Mouse (Mus musculus) cerebellum, adult 2 months (tissue): ENCODE measurements around the gene Ahctf1. TPM values are rescaled to one million over a fixed set of nuclear protein-coding genes. Genes with fewer than 3 reads are reported as not detected.

ENCODE experiments used
- DNase-seq, 2 experiments: peaks; one replicate each; pipeline ENCODE4 v3.0.0; 2021
- H3K27ac ChIP-seq: fragments of 200-500 bp; 2 replicates; pipeline ENCODE4 v1.5.1; 2012; ENCODE audit warnings: low read length, control low read depth, inconsistent platforms; ENCODE audit not compliant: insufficient read depth
- H3K27me3 ChIP-seq: fragments of 200-500 bp; 2 replicates; pipeline ENCODE4 v1.6.1; 2012; ENCODE audit warnings: inconsistent platforms, mild to moderate bottlenecking, low read length, moderate library complexity; ENCODE audit not compliant: control insufficient read depth, insufficient read depth
- H3K4me1 ChIP-seq: fragments of 200-500 bp; 2 replicates; pipeline ENCODE4 v1.6.1; 2011; ENCODE audit warnings: low read length; ENCODE audit not compliant: control insufficient read depth, insufficient read depth
- H3K4me3 ChIP-seq: fragments of 200-500 bp; replicated peaks from 2 replicates; pipeline ENCODE3; 2011; ENCODE audit warnings: mild to moderate bottlenecking, low read depth, low read length, control low read depth; ENCODE audit not compliant: insufficient read depth
- CTCF ChIP-seq: fragments of 200-500 bp; IDR thresholded peaks from 2 replicates; pipeline ENCODE4 v1.5.1; 2011; ENCODE audit warnings: low read depth, mild to moderate bottlenecking, control low read depth, low read length, moderate library complexity, borderline replicate concordance; ENCODE audit not compliant: insufficient read depth
- POLR2A ChIP-seq: fragments of 200-500 bp; IDR thresholded peaks from 2 replicates; pipeline ENCODE4 v1.6.1; 2011; ENCODE audit warnings: low read length, control low read depth, borderline replicate concordance; ENCODE audit not compliant: insufficient read depth
- WGBS: fragments of 180-500 bp; shearing (Covaris S2); methylation state at CpG from one replicate; pipeline ENCODE4 v1.1.7; 2018; 5-methylcytosine and 5-hydroxymethylcytosine counted together
- polyA plus RNA-seq: library from polyadenylated mRNA; depleted of rRNA; stranded (reverse); fragments of >200 nt; gene quantifications from 2 replicates; pipeline ENCODE4 v1.2.3, GENCODE M21; 2012

Gene Ahctf1
- polyA plus RNA-seq, 1 experiment, result 31.9 TPM

GRCm38 (mm10) chr1:179798794-179799193 lies 4.7 kb downstream of the Ahctf1 start:
- TF ChIP-seq POLR2A (no peak), CTCF (no peak)
- Histone ChIP-seq H3K27me3 (no peaks in the 10 kb centered on the region), H3K27ac (no peak overlapping the region), H3K4me1 (no peaks in the 10 kb centered on the region; the same call in 1 of the 2 replicates), H3K4me3 (no peak overlapping the region)
- DNase-seq, result no peak

DNA sequence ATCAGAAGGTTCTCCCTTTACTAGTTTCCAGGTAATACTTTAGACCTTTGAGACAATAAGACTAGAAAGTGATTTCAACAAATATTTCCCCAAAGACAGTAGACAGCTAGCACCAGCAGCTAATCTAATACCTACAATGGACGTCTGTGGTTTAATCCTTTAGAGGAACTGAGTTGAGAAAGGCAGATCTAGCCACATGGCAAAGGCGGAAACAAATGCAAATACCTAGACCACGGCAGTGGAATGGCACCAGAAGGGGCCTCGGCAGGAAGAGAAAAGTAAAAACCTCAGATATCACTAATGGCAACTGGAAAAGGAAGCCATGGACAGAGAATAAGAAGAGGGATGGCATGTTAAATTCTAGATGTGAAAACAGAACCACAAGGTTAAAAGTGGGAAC lies 16.2 kb downstream of the Ahctf1 start:
- no peak overlapping the region for H3K4me3 ChIP-seq
- 87% methylated on average over 4 of the region's 4 CpGs for WGBS
- no peak for DNase-seq
- no peaks in the 10 kb centered on the region for H3K27me3 ChIP-seq
- no peak overlapping the region for H3K27ac ChIP-seq
- no peaks in the 10 kb centered on the region for H3K4me1 ChIP-seq
- TF ChIP-seq CTCF, result no peak
- TF ChIP-seq POLR2A, result no peak

GRCm38 (mm10) chr1:179785502-179785901 lies 18.0 kb downstream of the Ahctf1 start:
- DNase-seq, result no peak
- no peak overlapping the region for H3K27ac ChIP-seq
- WGBS, result 90% methylated on average over 5 of the region's 5 CpGs
- H3K4me1 ChIP-seq, result no peaks in the 10 kb centered on the region
- TF ChIP-seq POLR2A (no peak), CTCF (no peak)
- H3K4me3 ChIP-seq, result no peak overlapping the region
- no peaks in the 10 kb centered on the region for H3K27me3 ChIP-seq

- no peaks in the 10 kb centered on the region for H3K27me3 ChIP-seq
- no peak for TF ChIP-seq POLR2A
- no peak for TF ChIP-seq CTCF
- no peak for DNase-seq
- H3K4me3 ChIP-seq, result no peak overlapping the region
- no peak overlapping the region for H3K27ac ChIP-seq
- 84% methylated on average over 4 of the region's 4 CpGs for WGBS
- no peaks in the 10 kb centered on the region for H3K4me1 ChIP-seq
Measured at GRCm38 (mm10) chr1:179784098-179784497, 19.4 kb downstream of the Ahctf1 start.

DNA sequence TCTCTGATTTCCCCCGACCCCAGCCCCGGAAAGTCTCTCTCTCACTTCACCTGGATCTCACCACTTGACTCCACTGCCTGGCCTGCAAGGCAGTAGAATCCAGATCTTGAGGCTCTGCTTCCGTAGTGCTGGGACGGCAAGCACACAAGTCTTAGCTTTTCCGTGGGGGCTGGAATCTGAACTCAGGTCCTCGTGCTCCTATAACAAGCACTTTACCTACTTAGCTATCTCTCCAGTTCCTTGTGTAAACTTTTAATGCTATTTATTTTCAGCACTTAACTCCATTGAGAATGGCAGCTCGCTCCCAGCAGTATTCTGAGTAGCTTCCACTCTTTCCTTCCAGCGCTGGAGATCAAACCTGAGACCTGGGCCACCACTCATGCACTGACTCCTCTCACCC lies 26.6 kb downstream of the Ahctf1 start:
- no peak overlapping the region for H3K27ac ChIP-seq
- H3K27me3 ChIP-seq, result no peaks in the 10 kb centered on the region
- no peak for DNase-seq
- TF ChIP-seq CTCF (no peak), POLR2A (no peak)
- 96% methylated on average over 8 of the region's 8 CpGs for WGBS
- H3K4me1 ChIP-seq, result no peaks in the 10 kb centered on the region
- H3K4me3 ChIP-seq, result no peak overlapping the region

DNA sequence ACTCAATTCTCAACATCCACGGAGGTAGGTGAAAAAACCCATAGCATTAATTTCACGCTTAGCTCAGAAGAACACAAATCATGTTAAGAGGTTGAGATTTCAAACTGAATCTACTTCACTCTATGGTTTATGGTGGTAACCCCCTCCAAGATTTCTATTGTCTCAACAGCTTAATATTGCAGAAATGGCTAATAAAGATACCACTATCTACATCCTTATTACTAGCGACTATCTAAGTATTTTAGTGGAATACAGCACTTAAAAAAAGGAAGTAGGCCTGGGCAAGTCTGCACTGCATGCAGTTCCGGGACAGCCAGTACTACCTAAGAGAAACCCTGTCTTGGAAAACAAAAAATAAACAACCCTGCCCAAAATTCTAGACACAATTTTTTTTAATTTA lies 42.9 kb downstream of the Ahctf1 start:
- no peak overlapping the region for H3K27ac ChIP-seq
- TF ChIP-seq POLR2A (no peak), CTCF (no peak)
- no peak overlapping the region for H3K4me3 ChIP-seq
- DNase-seq, result no peak
- H3K27me3 ChIP-seq, result no peaks in the 10 kb centered on the region
- H3K4me1 ChIP-seq, result no peaks in the 10 kb centered on the region
- 92% methylated on average over 4 of the region's 4 CpGs for WGBS

DNA sequence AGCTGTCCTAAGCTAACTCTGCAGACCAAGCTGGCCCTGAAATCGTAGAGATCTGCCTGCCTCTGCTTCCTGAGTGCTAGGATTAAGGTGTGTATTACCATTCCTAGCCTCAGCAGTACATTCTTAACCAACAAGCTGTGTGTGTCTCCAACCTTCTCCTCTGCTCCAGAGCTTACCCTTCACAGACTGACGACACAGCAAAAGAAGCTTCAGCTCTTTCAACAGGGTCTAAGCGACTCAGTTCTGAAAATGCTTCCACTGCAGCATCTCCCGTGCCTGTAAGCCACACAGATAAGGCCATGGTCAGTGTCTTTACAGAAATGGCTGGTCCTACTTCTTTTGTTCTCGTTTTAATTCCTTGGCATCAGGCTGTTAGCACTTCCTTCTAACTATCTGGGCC lies 43.4 kb downstream of the Ahctf1 start:
- TF ChIP-seq CTCF (no peak), POLR2A (no peak)
- WGBS, result 96% methylated on average over 5 of the region's 5 CpGs
- H3K4me3 ChIP-seq, result no peak overlapping the region
- H3K27ac ChIP-seq, result no peak overlapping the region
- H3K27me3 ChIP-seq, result no peaks in the 10 kb centered on the region
- DNase-seq, result no peak
- no peaks in the 10 kb centered on the region for H3K4me1 ChIP-seq

DNA sequence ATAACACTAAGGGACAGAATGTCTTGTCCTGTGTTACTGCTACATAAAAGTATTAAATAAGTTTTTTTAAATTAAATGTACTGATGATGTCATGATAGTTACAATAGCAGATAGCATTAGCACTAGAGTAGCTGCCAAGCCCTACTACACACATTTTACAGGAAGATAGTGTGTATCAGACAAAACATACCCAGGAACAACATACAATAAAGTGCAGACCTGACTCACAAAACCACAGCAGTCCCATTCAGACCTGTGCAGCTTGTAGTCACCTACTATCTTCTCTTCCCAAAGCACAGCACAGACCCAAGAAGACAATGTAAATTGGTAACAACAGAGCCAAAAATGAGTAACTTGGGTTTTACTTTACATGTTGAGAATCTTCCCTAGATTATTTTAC lies 47.0 kb downstream of the Ahctf1 start:
- Histone ChIP-seq H3K27ac (no peak overlapping the region), H3K4me3 (no peak overlapping the region), H3K4me1 (peaks cover 10% of the 10 kb centered on the region; the same call in 1 of the 2 replicates), H3K27me3 (no peaks in the 10 kb centered on the region)
- DNase-seq, result no peak
- TF ChIP-seq CTCF, result no peak
- TF ChIP-seq POLR2A, result no peak
